Mouse (Mus musculus) intestine, postnatal 0 days (tissue): Measurements from ENCODE around the gene Maz. TPM values are rescaled to one million over a fixed set of nuclear protein-coding genes. Genes with fewer than 3 reads are reported as not detected.

Experiments
- ATAC-seq: fragments of 200-750 bp; cut with Nextera tagmentation; 2 replicates; pipeline ENCODE4 v1.8.0; 2017; ENCODE audit warnings: mild to moderate bottlenecking, moderate TSS enrichment, moderate library complexity
- H3K27ac ChIP-seq: fragments of 300-500 bp; sonication (generic); 2 replicates; pipeline ENCODE4 v1.5.1; 2014; ENCODE audit warnings: mild to moderate bottlenecking, low read depth, low read length, moderate library complexity
- H3K27me3 ChIP-seq: fragments of 300-500 bp; sonication (generic); replicated peaks from 2 replicates; pipeline ENCODE4 v1.6.1; 2014; ENCODE audit warnings: low read length, mixed read lengths; ENCODE audit not compliant: control insufficient read depth, insufficient read depth
- H3K36me3 ChIP-seq: fragments of 300-500 bp; sonication (generic); 2 replicates; pipeline ENCODE4 v1.6.1; 2014; ENCODE audit warnings: mild to moderate bottlenecking, moderate library complexity; ENCODE audit not compliant: control insufficient read depth, insufficient read depth
- H3K4me1 ChIP-seq: fragments of 300-500 bp; sonication (generic); replicated peaks from 2 replicates; pipeline ENCODE4 v1.6.1; 2014; ENCODE audit warnings: antibody characterized with exemption, low read length, mixed read lengths; ENCODE audit not compliant: control insufficient read depth, insufficient read depth
- H3K4me2 ChIP-seq: fragments of 300-500 bp; sonication (generic); replicated peaks from 2 replicates; pipeline ENCODE4 v1.6.1; 2014; ENCODE audit warnings: low read depth, mild to moderate bottlenecking, moderate library complexity
- H3K4me3 ChIP-seq: fragments of 300-500 bp; sonication (generic); 2 replicates; pipeline ENCODE4 v1.5.1; 2014; ENCODE audit warnings: low read depth, low read length
- H3K9ac ChIP-seq: fragments of 300-500 bp; sonication (generic); 2 replicates; pipeline ENCODE4 v1.6.1; 2014; ENCODE audit warnings: mild to moderate bottlenecking, low read depth, low read length
- H3K9me3 ChIP-seq: fragments of 300-500 bp; sonication (generic); 2 replicates; pipeline ENCODE4 v1.6.1; 2016; ENCODE audit warnings: mixed run types; ENCODE audit not compliant: control insufficient read depth
- CTCF ChIP-seq: sonication (generic); IDR thresholded peaks from 2 replicates; pipeline ENCODE4 v1.5.1; 2016; ENCODE audit warnings: low read depth, mild to moderate bottlenecking, control low read depth, antibody characterized with exemption, moderate library complexity
- WGBS: fragments of 180-500 bp; shearing (Covaris S2); extraction: QIAGEN DNeasy Blood & Tissue Kit; methylation state at CpG from one replicate; pipeline ENCODE4 v1.1.7; 2014; 5-methylcytosine and 5-hydroxymethylcytosine counted together
- polyA plus RNA-seq: library from polyadenylated mRNA; unstranded; fragments of >200 nt; fragmentation: Nextera tagmentation; extraction: Ambion mirVana; gene quantifications from 2 replicates; pipeline ENCODE4 v1.2.1, GENCODE M21; 2015

The Maz gene
- polyA plus RNA-seq, 1 experiment from 2014 or later, result 32.6 TPM

GRCm38 (mm10) chr7:127022528-127023271 lies 4.1 kb downstream of the Maz start:
- Histone ChIP-seq H3K27ac (peak overlapping the region; percentile 28; the same call in 1 of the 2 replicates), H3K4me2 (no peak overlapping the region), H3K36me3 (peaks cover 24% of the 10 kb centered on the region), H3K27me3 (no peaks in the 10 kb centered on the region), H3K9me3 (no peaks in the 10 kb centered on the region), H3K4me1 (peaks cover 11% of the 10 kb centered on the region; the same call in 1 of the 2 replicates), H3K9ac (no peak overlapping the region), H3K4me3 (no peak overlapping the region)
- WGBS, result 83% methylated on average over 7 of the region's 7 CpGs
- no peak for ATAC-seq
- TF ChIP-seq CTCF, result no peak

GRCm38 (mm10) chr7:127021563-127022527 lies 5.0 kb downstream of the Maz start:
- Histone ChIP-seq H3K36me3 (peaks cover 24% of the 10 kb centered on the region), H3K4me1 (peaks cover 11% of the 10 kb centered on the region; the same call in 1 of the 2 replicates), H3K27me3 (no peaks in the 10 kb centered on the region), H3K27ac (peak overlapping the region; percentile 28; the same call in 1 of the 2 replicates), H3K4me3 (peak overlapping the region; percentile 41; the same call in 1 of the 2 replicates), H3K9ac (0 out of 2 replicates have a peak overlapping the region, but pooled peaks have one; percentile 11), H3K4me2 (peak overlapping the region; percentile 73), H3K9me3 (no peaks in the 10 kb centered on the region)
- WGBS, result 40% methylated on average over 5 of the region's 5 CpGs
- ATAC-seq, result no peak
- TF ChIP-seq CTCF, result no peak

- TF ChIP-seq CTCF, result no peak
- Histone ChIP-seq H3K36me3 (peaks cover 24% of the 10 kb centered on the region), H3K4me3 (peak within 1 kb of the TSS; percentile 41), H3K27me3 (no peaks in the 10 kb centered on the region), H3K9ac (0 out of 2 replicates have a peak within 1 kb of the TSS, but pooled peaks have one; percentile 11), H3K27ac (no peak within 1 kb of the TSS; the same call in 1 of the 2 replicates), H3K4me2 (peak within 1 kb of the TSS; percentile 73), H3K4me1 (peaks cover 11% of the 10 kb centered on the region; the same call in 1 of the 2 replicates), H3K9me3 (no peaks in the 10 kb centered on the region)
- WGBS, result 5% methylated on average over 35 of the region's 37 CpGs
- no peak for ATAC-seq
These were observed 5.8 kb downstream of the Maz start, which contains the start of the genes Gm42742 and Prrt2 for GRCm38 (mm10) chr7:127020901-127021562. Gm42742 (minus strand) TSS chr7:127021097. Prrt2 (minus strand) TSS chr7:127021211.

- TF ChIP-seq CTCF, result no peak
- ATAC-seq, result no peak
- Histone ChIP-seq H3K36me3 (peaks cover 24% of the 10 kb centered on the region), H3K4me1 (peaks cover 11% of the 10 kb centered on the region; the same call in 1 of the 2 replicates), H3K27me3 (no peaks in the 10 kb centered on the region), H3K27ac (no peak overlapping the region), H3K4me2 (peak overlapping the region; percentile 73), H3K4me3 (peak overlapping the region; percentile 41), H3K9me3 (no peaks in the 10 kb centered on the region), H3K9ac (no peak overlapping the region)
- 37% methylated on average over 5 of the region's 5 CpGs for WGBS
These were observed 6.3 kb downstream of the Maz start for GRCm38 (mm10) chr7:127020491-127020890.

GRCm38 (mm10) chr7:127020031-127020430 lies 6.8 kb downstream of the Maz start:
- H3K4me1 ChIP-seq, result peaks cover 11% of the 10 kb centered on the region; the same call in 1 of the 2 replicates
- WGBS, result 69% methylated on average over 3 of the region's 3 CpGs
- H3K4me3 ChIP-seq, result peak overlapping the region; percentile 41; the same call in 1 of the 2 replicates
- no peaks in the 10 kb centered on the region for H3K27me3 ChIP-seq
- ATAC-seq, result no peak
- H3K9ac ChIP-seq, result no peak overlapping the region
- H3K9me3 ChIP-seq, result no peaks in the 10 kb centered on the region
- H3K27ac ChIP-seq, result no peak overlapping the region
- TF ChIP-seq CTCF, result no peak
- H3K36me3 ChIP-seq, result peaks cover 24% of the 10 kb centered on the region
- H3K4me2 ChIP-seq, result peak overlapping the region; percentile 73
